Mouse (Mus musculus) midbrain, embryonic 16.5 days (tissue): ENCODE results near the gene Aldh16a1. TPM values are rescaled to one million over a fixed set of nuclear protein-coding genes. Genes with fewer than 3 reads are reported as not detected.

ENCODE experiments used
- ATAC-seq: fragments of 200-750 bp; cut with Nextera tagmentation; 2 replicates; pipeline ENCODE4 v1.8.0; 2017; ENCODE audit warnings: moderate TSS enrichment
- H3K27ac ChIP-seq: fragments of 300-500 bp; sonication (generic); 2 replicates; pipeline ENCODE4 v1.5.1; 2014; ENCODE audit warnings: mild to moderate bottlenecking, low read length, mixed read lengths
- H3K27me3 ChIP-seq: fragments of 300-500 bp; sonication (generic); 2 replicates; pipeline ENCODE4 v1.6.1; 2014; ENCODE audit warnings: low read depth, low read length, mixed read lengths; ENCODE audit not compliant: control insufficient read depth, insufficient read depth
- H3K36me3 ChIP-seq: fragments of 300-500 bp; sonication (generic); 2 replicates; pipeline ENCODE4 v1.6.1; 2014; ENCODE audit warnings: mild to moderate bottlenecking, low read length, moderate library complexity, mixed read lengths; ENCODE audit not compliant: control insufficient read depth, insufficient read depth
- H3K4me1 ChIP-seq: fragments of 300-500 bp; sonication (generic); 2 replicates; pipeline ENCODE4 v1.6.1; 2014; ENCODE audit warnings: mild to moderate bottlenecking, low read length, mixed read lengths; ENCODE audit not compliant: control insufficient read depth, insufficient read depth
- H3K4me2 ChIP-seq: fragments of 300-500 bp; sonication (generic); 2 replicates; pipeline ENCODE4 v1.6.1; 2014; ENCODE audit warnings: mild to moderate bottlenecking, low read length, mixed read lengths
- H3K4me3 ChIP-seq: fragments of 300-500 bp; sonication (generic); 2 replicates; pipeline ENCODE4 v1.5.1; 2014; ENCODE audit warnings: low read depth, mild to moderate bottlenecking, low read length, moderate library complexity, mixed read lengths
- H3K9ac ChIP-seq: fragments of 300-500 bp; sonication (generic); 2 replicates; pipeline ENCODE4 v1.6.1; 2014; ENCODE audit warnings: low read depth, low read length, mixed read lengths
- H3K9me3 ChIP-seq: fragments of 300-500 bp; sonication (generic); replicated peaks from 2 replicates; pipeline ENCODE4 v1.6.1; 2014; ENCODE audit warnings: mild to moderate bottlenecking, low read length, mixed read lengths; ENCODE audit not compliant: control insufficient read depth, poor library complexity, severe bottlenecking
- WGBS: fragments of 180-500 bp; shearing (Covaris S2); extraction: QIAGEN DNeasy Blood & Tissue Kit; methylation state at CpG from one replicate; pipeline ENCODE4 v1.1.7; 2014; 5-methylcytosine and 5-hydroxymethylcytosine counted together
- polyA plus RNA-seq: library from polyadenylated mRNA; unstranded; fragments of >200 nt; fragmentation: Nextera tagmentation; extraction: Ambion mirVana; gene quantifications from 2 replicates; pipeline ENCODE4 v1.2.1, GENCODE M21; 2015

Gene Aldh16a1
- polyA plus RNA-seq = 13.7 and 18.2 TPM in 2 replicates

- peak; percentile 96 for ATAC-seq
- peak within 1 kb of the TSS; percentile 70 for H3K4me3 ChIP-seq
- no peaks in the 10 kb centered on the region for H3K9me3 ChIP-seq
- peaks cover 13% of the 10 kb centered on the region for H3K4me1 ChIP-seq
- peak within 1 kb of the TSS; percentile 97 for H3K27ac ChIP-seq
- no peaks in the 10 kb centered on the region for H3K27me3 ChIP-seq
- 4% methylated on average over 69 of the region's 69 CpGs for WGBS
- peak within 1 kb of the TSS; percentile 90 for H3K9ac ChIP-seq
- peaks cover 9% of the 10 kb centered on the region for H3K36me3 ChIP-seq
- peak within 1 kb of the TSS; percentile 66 for H3K4me2 ChIP-seq
Observed at GRCm38 (mm10) chr7:45154096-45154992, at the start of gene Aldh16a1, which contains the start of gene Pih1d1. TSS of gene Aldh16a1 (minus strand) at chr7:45154584. TSS of gene Pih1d1 (plus strand) at chr7:45154303.

GRCm38 (mm10) chr7:45202654-45203053 is 48.3 kb upstream of the Aldh16a1 start:
- H3K9ac ChIP-seq = no peak overlapping the region
- no peaks in the 10 kb centered on the region for H3K36me3 ChIP-seq
- 62% methylated on average over 9 of the region's 10 CpGs for WGBS
- no peaks in the 10 kb centered on the region for H3K27me3 ChIP-seq
- H3K9me3 ChIP-seq = no peaks in the 10 kb centered on the region
- ATAC-seq = no peak
- peaks cover 2% of the 10 kb centered on the region; the same call in 1 of the 2 replicates for H3K4me1 ChIP-seq
- no peak overlapping the region for H3K4me3 ChIP-seq
- H3K4me2 ChIP-seq = no peak overlapping the region
- H3K27ac ChIP-seq = no peak overlapping the region

- Histone ChIP-seq H3K9ac (no peak overlapping the region), H3K4me3 (no peak overlapping the region), H3K27ac (no peak overlapping the region), H3K4me2 (no peak overlapping the region), H3K4me1 (peaks cover 2% of the 10 kb centered on the region; the same call in 1 of the 2 replicates), H3K27me3 (no peaks in the 10 kb centered on the region), H3K9me3 (no peaks in the 10 kb centered on the region), H3K36me3 (no peaks in the 10 kb centered on the region)
- 83% methylated on average over 11 of the region's 11 CpGs for WGBS
- no peak for ATAC-seq
Observed at GRCm38 (mm10) chr7:45198961-45199360, 44.6 kb upstream of the Aldh16a1 start.

GRCm38 (mm10) chr7:45198435-45198834 is 44.1 kb upstream of the Aldh16a1 start:
- H3K9ac ChIP-seq = peak overlapping the region; percentile 37
- no peaks in the 10 kb centered on the region for H3K9me3 ChIP-seq
- H3K27ac ChIP-seq = no peak overlapping the region
- peaks cover 2% of the 10 kb centered on the region; the same call in 1 of the 2 replicates for H3K4me1 ChIP-seq
- no peak overlapping the region for H3K4me3 ChIP-seq
- no peaks in the 10 kb centered on the region for H3K27me3 ChIP-seq
- H3K36me3 ChIP-seq = no peaks in the 10 kb centered on the region
- H3K4me2 ChIP-seq = no peak overlapping the region
- WGBS = 10% methylated on average over 5 of the region's 5 CpGs
- peak; percentile 57 for ATAC-seq

GRCm38 (mm10) chr7:45196994-45197393 is 42.6 kb upstream of the Aldh16a1 start:
- H3K9ac ChIP-seq = no peak overlapping the region
- H3K4me2 ChIP-seq = no peak overlapping the region
- no peaks in the 10 kb centered on the region for H3K27me3 ChIP-seq
- no peak overlapping the region for H3K4me3 ChIP-seq
- H3K27ac ChIP-seq = no peak overlapping the region
- peaks cover 2% of the 10 kb centered on the region; the same call in 1 of the 2 replicates for H3K4me1 ChIP-seq
- H3K36me3 ChIP-seq = no peaks in the 10 kb centered on the region
- no peaks in the 10 kb centered on the region for H3K9me3 ChIP-seq
- no peak for ATAC-seq
- 69% methylated on average over 5 of the region's 5 CpGs for WGBS

DNA sequence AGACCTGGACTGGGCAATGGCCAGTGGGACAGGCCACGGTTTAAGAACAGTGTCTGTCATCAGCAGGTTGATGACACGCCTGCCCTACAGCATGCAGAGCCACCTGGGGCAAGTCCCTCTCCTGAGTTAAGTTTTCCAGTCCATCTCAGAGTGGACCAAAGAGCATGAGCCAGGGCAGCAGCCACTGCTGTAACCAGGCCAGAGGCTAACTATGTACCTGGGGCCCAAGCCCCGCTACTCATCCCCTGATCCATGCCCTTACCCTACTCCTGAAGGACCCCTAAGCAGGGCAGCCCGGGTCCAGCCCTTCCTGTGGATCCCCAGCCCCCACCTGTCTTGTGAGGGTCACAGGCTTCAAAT is 41.8 kb upstream of the Aldh16a1 start:
- H3K27me3 ChIP-seq = no peaks in the 10 kb centered on the region
- H3K4me1 ChIP-seq = peaks cover 2% of the 10 kb centered on the region; the same call in 1 of the 2 replicates
- no peaks in the 10 kb centered on the region for H3K9me3 ChIP-seq
- no peak overlapping the region for H3K4me2 ChIP-seq
- no peak overlapping the region for H3K9ac ChIP-seq
- no peak overlapping the region for H3K27ac ChIP-seq
- ATAC-seq = no peak
- H3K4me3 ChIP-seq = no peak overlapping the region
- no peaks in the 10 kb centered on the region for H3K36me3 ChIP-seq
- WGBS = 80% methylated on average over 4 of the region's 4 CpGs

- Histone ChIP-seq H3K9me3 (no peaks in the 10 kb centered on the region), H3K36me3 (no peaks in the 10 kb centered on the region), H3K27ac (no peak overlapping the region), H3K4me1 (peaks cover 2% of the 10 kb centered on the region; the same call in 1 of the 2 replicates), H3K9ac (0 out of 2 replicates have a peak overlapping the region, but pooled peaks have one; percentile 30), H3K4me3 (no peak overlapping the region), H3K4me2 (no peak overlapping the region), H3K27me3 (no peaks in the 10 kb centered on the region)
- 57% methylated on average over 13 of the region's 13 CpGs for WGBS
- no peak for ATAC-seq
Observed at GRCm38 (mm10) chr7:45195341-45196175, 41.2 kb upstream of the Aldh16a1 start.

DNA sequence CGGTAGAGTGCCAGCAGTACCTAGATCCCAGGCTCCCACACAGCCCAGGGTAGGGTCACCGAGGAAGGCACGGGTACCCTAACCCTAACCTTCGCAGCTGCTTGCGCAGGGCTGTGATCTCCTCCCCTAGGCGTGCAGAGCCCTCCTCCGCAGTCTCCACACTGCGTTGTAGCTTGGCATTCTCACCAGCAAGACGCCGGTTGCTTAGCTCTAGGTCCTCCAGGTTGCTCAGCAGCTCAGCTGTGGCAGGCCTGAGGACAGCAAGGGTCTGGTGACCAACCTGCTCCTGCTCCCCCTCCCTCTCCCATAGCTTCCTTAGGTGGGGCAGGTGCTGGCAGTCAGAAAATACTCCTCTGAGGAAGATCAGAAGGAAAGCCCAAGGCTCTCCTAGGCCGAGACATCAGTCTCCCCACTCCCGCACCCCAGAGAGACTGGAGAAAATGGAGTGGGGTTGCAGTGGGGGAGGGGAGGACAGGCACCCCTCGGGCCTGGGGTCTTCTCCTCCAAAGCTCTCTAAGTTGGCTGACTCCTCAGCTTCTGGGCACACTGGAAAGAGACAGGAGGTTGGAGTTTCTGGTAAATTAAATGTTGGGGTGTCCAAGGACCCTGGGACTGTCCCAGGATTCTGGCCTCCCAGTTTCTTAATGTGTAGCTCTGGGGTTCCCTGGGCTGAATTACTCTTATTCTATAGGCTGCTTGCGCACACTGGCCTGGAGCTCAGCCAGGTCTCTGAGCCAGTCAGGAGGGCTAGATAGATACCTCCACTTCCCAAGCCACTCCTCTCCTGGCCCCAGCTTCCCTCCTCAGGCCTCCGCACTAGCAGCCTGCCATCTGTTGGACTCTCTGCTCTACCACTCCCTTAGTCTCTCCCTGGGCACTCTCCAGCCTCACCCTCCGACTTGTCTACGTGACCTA is 39.7 kb upstream of the Aldh16a1 start:
- 72% methylated on average over 17 of the region's 17 CpGs for WGBS
- no peak overlapping the region for H3K4me3 ChIP-seq
- H3K4me1 ChIP-seq = peaks cover 2% of the 10 kb centered on the region; the same call in 1 of the 2 replicates
- no peak overlapping the region for H3K4me2 ChIP-seq
- no peak overlapping the region for H3K9ac ChIP-seq
- no peak overlapping the region for H3K27ac ChIP-seq
- no peak for ATAC-seq
- no peaks in the 10 kb centered on the region for H3K27me3 ChIP-seq
- H3K36me3 ChIP-seq = no peaks in the 10 kb centered on the region
- H3K9me3 ChIP-seq = no peaks in the 10 kb centered on the region
